Mouse (Mus musculus) ES-Bruce4 (cell line): Measurements from ENCODE around the gene Pik3r3.

Source experiments
- CTCF ChIP-seq: IDR thresholded peaks from one replicate; pipeline ENCODE4 v1.8.1; 2011; ENCODE audit warnings: low read depth, low read length
- EP300 ChIP-seq: IDR thresholded peaks from 2 replicates; pipeline ENCODE4 v1.6.1; 2011; ENCODE audit warnings: low read depth, low read length; ENCODE audit not compliant: insufficient read depth
- POLR2A ChIP-seq: IDR thresholded peaks from one replicate; pipeline ENCODE4 v1.8.1; 2011; ENCODE audit warnings: low read length; ENCODE audit not compliant: insufficient read depth

DNA sequence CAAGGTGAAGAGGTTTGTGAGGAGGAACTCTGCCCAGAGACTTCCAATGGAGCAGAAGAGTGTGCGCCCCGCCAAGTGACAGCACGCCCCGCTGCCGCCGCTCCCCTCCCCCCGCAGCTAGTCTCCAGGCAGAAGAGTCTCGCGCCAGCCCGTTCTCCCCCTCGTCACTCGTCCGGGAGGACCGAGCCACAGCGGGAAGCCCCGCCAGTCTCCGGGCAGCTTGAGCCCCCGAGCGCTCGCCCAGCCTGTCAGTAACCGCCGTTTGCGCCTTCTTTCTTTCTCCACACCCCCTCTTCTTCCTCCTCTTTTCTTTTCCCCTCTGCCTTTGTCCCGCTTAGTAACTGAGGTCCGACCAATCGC, 658 bp upstream of the Pik3r3 start:
- no peak for TF ChIP-seq POLR2A
- no peak for TF ChIP-seq CTCF
- no peak for TF ChIP-seq EP300
